Mouse (Mus musculus) lung, postnatal 4 days (tissue): Measurements from ENCODE around the gene Zfp260.
"Not testable (repeated sequence)": the region's sequence is repeated elsewhere in the genome, so short reads cannot be mapped to it uniquely, and the experiment has no call there.

Experiments used
- DNase-seq, 2 experiments: peaks; one replicate each; pipeline ENCODE4 v3.0.0; 2021

Zfp260 gene

GRCm38 (mm10) chr7:30094646-30095429 lies at the start of gene Zfp260:
Zfp260 (plus strand) TSS chr7:30094777.
- DNase-seq: peak; percentile 91 to 92

- no peak for DNase-seq
These were observed 46.5 kb upstream of the Zfp260 start for GRCm38 (mm10) chr7:30048126-30048525.

GRCm38 (mm10) chr7:30050882-30051548 lies 43.6 kb upstream of the Zfp260 start, which contains the start of gene Zfp14:
Zfp14 (minus strand) TSS chr7:30051380.
- DNase-seq: peak; percentile 89 to 91

- no peak for DNase-seq
These were observed 41.0 kb upstream of the Zfp260 start for GRCm38 (mm10) chr7:30053591-30053990.

- no peak for DNase-seq
These were observed 34.2 kb upstream of the Zfp260 start for GRCm38 (mm10) chr7:30060341-30060740.

- peak in 1 of 2 experiments; percentile 15 for DNase-seq
These were observed 32.1 kb upstream of the Zfp260 start for GRCm38 (mm10) chr7:30062478-30062877.

- DNase-seq: no peak
These were observed 30.0 kb upstream of the Zfp260 start for GRCm38 (mm10) chr7:30064622-30065021.

GRCm38 (mm10) chr7:30072146-30073028 lies 22.2 kb upstream of the Zfp260 start, which contains the start of gene Zfp82:
Zfp82 (minus strand) TSS chr7:30072900.
- peak; percentile 84 to 88 for DNase-seq

- DNase-seq: no peak
These were observed 8.1 kb upstream of the Zfp260 start for GRCm38 (mm10) chr7:30086524-30086923.

- no peak for DNase-seq
These were observed 5.2 kb upstream of the Zfp260 start for GRCm38 (mm10) chr7:30089405-30089804.

GRCm38 (mm10) chr7:30090092-30090969 lies 4.2 kb upstream of the Zfp260 start, which contains the start of the genes Gm26920 and Zfp566:
Gm26920 (minus strand) TSS chr7:30090410.
Zfp566 (minus strand) TSS chr7:30090527.
- DNase-seq: peak; percentile 97 to 98

- DNase-seq: peak in 1 of 2 experiments; percentile 19
These were observed 3.5 kb upstream of the Zfp260 start for GRCm38 (mm10) chr7:30090970-30091585.

GRCm38 (mm10) chr7:30092666-30093065 lies 1.9 kb upstream of the Zfp260 start:
- no peak for DNase-seq

GRCm38 (mm10) chr7:30093918-30094415 lies 610 bp upstream of the Zfp260 start:
- no peak for DNase-seq

GRCm38 (mm10) chr7:30095551-30096125 lies 1.1 kb downstream of the Zfp260 start:
- DNase-seq: no peak

GRCm38 (mm10) chr7:30099297-30099696 lies 4.7 kb downstream of the Zfp260 start:
- DNase-seq: peak; percentile 11 to 29

- no peak for DNase-seq
These were observed 21.5 kb downstream of the Zfp260 start for GRCm38 (mm10) chr7:30116076-30116475.

GRCm38 (mm10) chr7:30117935-30118334 lies 23.4 kb downstream of the Zfp260 start:
- DNase-seq: not testable (repeated sequence)

- DNase-seq: peak; percentile 92 to 93
These were observed 27.0 kb downstream of the Zfp260 start, which contains the start of gene Zfp382 for GRCm38 (mm10) chr7:30121308-30122187. Zfp382 (plus strand) TSS chr7:30121942.

- no peak for DNase-seq
These were observed 27.6 kb downstream of the Zfp260 start for GRCm38 (mm10) chr7:30122188-30122530.
